Mouse (Mus musculus) adrenal gland, postnatal 14 days (tissue): ENCODE measurements around the gene Fxyd7. TPM values are rescaled to one million over a fixed set of nuclear protein-coding genes. Genes with fewer than 3 reads are reported as not detected.

Source experiments
- DNase-seq: peaks from one replicate; pipeline ENCODE4 v3.0.0; 2021; ENCODE audit warnings: mixed read lengths
- long read RNA-seq, 2 experiments: library from polyadenylated mRNA; stranded (forward); transcript quantifications; one replicate each; pipeline ENCODE4 v2.0.0; 2021
- total RNA-seq: library from RNA; stranded (reverse); gene quantifications from 2 replicates; pipeline ENCODE4 v1.2.3, GENCODE M21; 2021

The Fxyd7 gene
- 3.6 and 10.7 TPM in 2 replicates for total RNA-seq
- long read RNA-seq, experiment 1, partial matches to known transcripts: 0 of 1 reads
- long read RNA-seq, experiment 1, other reads (novel, unspliced or antisense): 0 of 1 reads
- long read RNA-seq, experiment 2, partial matches to known transcripts: 1 of 3 reads
- long read RNA-seq, experiment 2, other reads (novel, unspliced or antisense): 0 of 3 reads

DNA sequence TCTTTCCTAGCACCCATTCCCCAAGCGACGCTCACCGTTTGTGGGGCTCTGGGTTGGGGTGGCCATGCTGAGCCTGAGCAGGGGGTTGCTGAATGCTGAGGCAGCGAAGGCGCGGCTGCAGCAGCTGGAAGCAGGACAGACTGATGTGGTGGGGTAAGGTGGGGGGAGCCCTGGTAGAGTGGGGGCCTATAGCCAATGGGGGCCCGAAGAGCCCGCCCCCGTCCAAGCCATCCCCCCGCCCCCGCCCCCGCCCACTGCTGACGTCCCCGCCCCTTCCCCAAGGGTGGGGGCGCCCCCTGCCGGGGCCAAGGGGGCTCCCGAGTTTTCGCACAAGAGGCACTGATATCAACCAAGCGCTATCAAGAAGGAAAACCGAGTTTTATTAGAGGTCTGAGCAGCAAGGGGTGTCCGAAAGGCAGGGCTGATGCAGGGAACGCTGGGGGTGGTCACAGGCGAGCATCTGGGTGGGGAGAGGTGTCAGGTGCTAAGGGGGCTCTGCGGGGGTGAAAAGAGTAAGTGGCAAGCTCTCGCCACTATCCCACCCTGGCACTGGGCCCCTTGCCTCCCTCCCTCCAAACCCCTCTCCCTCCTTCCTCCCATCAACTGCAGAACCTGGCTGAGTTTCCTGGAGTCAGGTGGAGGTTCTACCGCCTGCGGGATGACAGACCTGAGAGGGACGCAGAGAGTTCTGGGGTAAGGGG lies at the start of gene Fxyd7:
Fxyd7 (minus strand) TSS at position 147 of the 701 bp plus-strand sequence.
- DNase-seq: no peak

DNA sequence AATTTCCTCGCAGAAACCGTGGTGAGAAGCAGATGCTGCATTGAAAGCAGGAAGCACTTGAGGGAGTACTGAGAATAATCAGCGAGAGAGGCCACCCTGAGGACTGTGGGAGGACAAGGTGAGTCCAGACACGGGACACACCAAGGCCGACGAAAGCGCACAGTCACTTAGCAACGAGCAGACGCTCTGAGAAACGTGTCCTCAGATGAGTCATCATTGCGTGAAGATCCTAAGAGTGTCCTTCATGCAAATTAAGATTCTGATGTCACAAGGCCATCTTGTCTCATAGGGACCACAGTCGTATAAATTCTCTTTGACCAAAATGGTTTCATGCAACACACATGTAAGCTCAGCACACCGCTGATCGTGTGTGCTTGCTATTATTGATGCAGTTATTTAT lies 49.5 kb upstream of the Fxyd7 start:
- peak; percentile 78 for DNase-seq

DNA sequence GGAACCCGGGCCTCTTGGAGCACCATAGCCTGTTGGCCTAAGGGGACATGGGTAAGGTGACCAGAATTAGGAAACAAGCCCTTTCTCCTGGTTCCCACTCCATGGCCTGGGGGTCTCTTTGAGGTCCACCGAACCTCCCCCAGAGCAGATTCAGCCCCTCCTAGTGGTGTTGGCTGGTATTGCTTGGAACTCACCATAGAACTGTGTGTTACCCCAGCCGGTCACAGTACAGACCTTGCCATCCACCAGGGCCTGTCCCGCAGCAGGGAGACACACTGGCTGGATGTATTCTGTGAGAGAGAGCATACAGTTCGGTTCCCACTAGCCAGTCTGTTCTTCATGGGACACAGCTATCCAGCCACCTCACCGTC lies 48.3 kb upstream of the Fxyd7 start:
- DNase-seq: peak; percentile 33

DNA sequence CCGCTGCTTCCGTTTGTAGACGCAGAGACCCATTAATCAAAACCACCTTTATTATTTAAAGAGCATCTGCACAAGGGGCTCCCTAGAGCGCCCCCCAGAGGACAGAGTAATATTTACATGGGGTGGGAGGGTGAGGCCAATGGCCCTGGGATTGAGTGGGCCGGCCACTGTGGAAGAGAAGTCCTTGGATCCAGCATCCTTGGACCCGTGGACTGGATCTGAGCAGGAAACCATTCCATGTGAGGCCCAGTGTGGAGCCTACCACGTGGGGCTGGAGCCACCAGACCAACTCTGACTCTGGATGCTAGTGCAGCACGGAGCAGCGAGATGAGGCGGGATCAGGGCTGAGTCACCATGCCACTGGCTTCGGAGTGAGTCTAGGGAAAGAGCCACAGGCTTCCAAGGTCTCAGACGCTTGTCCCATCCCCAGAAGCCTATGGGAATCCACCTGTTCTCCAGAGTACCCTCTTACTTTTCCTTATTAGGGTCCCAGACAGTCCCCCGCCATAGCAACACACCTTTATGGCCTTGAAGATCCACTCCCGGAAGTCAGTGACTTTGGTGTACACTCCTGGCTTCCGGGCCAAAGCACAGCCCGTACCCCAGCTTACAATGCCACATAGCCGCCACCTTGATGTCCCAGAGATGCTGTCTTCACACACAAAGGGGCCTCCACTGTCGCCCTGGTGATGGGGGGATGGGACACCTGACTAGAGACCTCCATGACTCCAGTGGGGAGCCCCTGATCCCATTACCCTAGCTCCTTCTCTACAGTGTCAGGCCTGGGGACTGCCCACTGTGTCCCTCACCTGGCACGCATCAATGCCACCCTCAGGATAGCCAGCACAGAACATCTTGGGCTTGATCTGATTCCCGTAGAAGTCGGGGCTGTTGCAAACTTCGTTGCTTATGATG lies 47.7 kb upstream of the Fxyd7 start:
- DNase-seq: peak; percentile 77

DNA sequence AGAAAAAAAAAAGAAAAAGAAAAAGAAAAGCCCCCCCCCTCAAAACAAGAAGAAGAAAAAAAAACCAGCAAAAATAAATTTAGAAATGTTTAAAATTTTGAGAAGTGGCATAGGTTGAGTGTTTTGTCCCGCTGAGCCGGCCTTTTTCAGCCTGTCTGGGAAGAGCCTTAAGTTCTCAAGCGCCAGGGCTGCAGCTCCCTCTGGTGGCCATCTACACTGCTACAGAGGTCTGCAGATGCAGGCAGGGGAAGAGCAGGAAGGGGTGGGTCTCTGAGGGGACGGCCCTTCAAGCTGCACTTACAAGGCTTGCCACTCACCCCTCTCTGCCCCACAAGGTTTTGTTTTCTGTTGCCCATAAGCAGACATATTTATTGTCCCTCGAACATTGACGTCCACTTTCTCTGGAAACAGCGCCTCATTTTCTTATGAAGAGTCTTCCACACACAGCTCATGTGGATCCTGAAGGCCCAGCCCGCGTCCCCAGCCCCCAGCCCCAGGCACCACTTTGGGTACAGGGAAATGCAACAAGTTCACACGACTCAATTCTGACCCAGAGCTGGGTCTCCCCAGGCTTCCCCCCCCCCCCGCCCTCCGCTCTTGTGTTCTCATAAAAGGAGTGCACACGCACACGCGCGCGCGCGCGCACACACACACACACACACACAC lies 46.4 kb upstream of the Fxyd7 start:
- peak; percentile 95 for DNase-seq

DNA sequence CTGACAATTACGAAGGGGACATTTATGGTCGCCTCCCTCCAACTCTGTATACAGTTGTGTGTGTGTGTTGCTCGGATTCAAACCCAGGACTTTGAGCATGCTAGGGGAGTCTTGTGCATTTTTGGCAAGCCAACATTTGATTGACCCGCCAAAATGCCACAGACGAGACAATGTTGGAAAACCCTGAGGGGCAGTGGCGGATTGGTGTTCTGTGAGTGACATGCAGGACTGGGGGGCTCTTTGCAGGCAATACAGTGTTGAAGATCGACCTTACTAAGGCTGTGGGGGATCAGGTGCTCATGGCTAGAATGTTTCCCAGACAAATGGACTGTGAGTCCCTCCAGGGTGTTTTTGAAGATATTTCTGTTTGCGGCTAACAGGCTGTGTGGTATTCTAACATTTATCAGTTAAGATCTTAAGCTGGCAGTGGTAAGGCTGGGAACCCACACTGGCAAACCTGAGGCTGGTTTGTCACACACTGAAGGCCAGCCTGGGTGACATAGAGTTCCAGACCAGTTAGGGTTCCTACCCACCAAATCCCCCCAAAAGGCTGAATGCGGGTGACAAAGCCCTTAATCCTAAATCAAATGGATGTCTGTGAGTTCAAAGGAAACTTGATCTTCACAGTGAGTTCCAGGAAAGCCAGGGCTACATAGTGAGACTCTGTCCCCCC lies 45.8 kb upstream of the Fxyd7 start:
- no peak for DNase-seq

DNA sequence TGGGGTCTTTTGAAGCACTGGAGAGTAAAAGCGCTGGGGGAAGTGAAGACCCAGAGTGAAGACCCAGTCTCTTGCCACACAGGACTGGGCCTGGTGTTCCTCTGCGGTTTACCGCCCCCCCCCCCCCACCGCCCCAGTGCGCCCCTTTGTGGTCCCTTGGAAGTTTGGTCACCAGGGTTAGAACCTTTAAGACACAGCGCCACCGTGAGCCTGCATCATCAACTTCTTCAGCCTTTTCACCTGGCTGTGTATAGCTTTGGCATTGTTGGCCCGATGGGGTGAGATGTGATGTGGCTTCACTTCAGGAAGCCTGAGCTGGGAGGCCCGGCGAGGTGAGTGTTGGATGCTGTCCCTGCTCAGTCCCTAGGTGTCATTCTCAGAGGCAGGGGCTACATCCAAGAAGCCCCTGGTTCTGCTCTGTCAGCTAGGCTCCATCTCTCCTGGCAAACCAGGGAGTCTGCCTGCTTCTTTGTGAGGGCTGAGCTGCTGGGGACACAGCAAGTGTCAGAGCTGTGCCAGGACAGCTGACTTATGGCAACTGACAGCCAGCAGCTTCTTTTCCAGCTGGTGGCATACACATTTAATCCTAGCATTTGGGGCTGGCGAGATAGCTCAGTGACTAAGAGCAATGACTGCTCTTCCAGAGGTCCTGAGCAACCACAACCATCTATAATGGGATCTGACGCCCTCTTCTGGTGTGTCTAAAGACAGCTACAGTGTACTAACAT lies 43.7 kb upstream of the Fxyd7 start:
- DNase-seq: no peak

DNA sequence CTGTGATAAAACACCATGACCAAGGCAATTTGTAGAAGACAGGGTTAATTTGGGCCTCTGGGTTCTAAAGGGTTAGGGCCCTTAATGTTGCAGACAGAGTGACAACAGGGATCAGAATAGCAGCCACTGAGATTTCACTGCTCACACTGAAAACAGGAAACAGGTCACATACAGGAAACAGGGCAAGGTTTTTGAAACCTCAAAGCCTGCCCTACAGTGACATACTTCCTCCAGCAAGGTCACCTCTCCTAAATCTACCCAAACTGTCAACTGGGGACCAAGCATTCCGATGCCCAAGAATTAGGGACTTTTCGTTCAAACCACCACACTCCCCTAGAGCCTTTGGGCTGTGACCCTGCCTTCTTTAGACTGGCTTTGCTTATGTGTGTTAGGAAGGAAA lies 38.5 kb upstream of the Fxyd7 start:
- no peak for DNase-seq

DNA sequence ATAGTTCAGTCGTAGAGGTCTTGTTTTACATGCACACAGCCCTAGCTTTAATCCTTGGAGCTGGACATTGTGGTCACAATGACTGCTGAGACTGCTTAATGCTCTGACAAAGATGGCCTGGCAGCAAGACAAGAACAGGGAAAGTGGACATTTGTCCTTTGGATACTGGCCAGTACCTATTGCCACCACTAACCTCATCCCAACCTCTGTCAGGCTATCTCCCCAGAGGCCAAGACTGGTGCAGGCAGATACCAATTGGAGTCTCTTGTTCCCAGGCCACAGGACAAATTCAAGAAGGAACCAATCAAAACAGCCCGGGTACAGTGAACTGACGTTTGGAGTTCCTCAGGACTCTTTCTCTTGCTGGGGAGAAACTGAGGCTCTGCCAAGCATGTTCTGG lies 36.9 kb upstream of the Fxyd7 start:
- DNase-seq: peak; percentile 53

DNA sequence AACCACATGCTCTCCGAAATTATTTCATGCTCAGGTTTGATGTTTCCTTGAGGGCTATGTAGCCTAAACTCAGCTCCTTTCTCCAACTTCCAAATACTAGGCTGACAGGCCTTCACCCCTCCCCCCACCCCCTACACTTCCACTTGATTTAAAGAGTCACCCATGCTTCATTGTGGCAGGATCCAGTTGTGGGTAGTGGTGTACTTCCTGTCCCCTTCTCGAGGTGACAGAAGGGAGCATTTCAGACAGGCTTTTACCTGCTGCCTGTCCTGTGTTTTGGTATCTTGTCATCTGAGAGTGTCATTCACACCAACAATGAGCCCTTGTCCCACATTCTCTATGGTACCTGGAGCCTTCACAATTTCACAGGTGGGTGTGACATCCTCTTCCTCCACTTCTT lies 36.0 kb upstream of the Fxyd7 start:
- DNase-seq: no peak

DNA sequence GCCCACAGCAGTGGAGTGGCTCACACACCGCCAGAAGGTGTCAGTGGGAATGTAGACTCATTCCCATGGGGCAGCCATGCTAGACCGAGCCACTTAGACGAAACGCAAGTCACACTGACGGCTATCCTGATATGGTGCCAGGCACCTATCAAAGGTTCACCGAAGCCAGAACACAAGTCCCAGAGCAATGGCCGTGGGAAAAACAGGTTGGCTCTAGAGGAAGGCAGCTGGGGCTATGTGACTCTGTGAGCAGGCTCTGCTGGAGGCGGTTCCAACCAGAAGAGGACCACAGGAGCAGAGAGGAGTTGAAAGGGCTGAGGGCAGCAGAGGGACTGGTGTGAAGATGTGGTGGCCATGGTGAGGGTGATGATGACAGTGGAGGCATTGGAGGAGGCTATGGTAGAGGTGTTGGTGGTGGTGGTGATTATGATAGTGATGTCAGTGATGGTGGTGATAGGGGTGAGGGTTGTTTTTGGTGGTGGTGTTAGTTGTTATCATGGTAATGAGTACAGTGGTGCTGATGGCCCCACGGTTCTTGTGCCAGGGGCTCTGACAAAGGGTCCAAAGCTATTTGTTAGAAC lies 35.0 kb upstream of the Fxyd7 start:
- no peak for DNase-seq

DNA sequence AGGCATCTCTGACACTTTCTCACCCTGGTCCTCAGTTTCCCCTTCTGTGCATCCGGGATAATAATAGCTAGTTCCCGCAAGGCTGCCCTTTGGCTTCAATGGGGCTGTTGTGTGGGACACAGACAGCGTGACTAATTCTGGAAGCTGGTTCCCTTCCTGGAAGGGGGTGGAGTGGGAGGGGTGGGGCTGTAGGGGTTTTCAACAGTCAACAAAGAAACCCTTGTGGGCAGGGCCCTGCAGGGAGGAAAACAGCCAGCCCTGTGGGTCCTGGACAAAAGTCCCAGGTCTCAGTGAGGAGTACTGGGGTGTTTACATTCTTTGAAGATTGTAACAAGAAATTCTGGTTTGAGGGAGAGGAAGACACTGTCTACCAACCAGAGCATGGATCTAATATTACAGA lies 33.9 kb upstream of the Fxyd7 start:
- DNase-seq: peak; percentile 39

DNA sequence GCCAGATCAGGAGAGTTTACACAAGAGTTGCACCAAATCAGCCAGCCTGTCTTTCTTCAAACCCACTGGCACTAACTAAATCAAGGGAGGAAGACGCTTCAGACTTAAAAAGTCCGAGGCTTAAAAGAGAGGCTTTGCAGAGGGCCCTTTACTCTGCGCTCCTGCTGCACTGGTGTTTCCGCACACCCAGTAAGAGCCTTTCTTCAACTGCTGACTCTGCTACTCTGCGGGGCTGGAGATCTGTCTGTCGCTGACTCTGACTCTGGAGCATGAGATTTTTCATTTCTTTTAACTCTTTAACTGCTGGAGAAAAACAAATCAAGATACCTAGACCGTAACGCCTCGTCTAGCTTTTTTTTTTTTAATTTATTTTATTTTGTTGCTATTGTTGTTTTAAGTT lies 32.9 kb upstream of the Fxyd7 start:
- no peak for DNase-seq

DNA sequence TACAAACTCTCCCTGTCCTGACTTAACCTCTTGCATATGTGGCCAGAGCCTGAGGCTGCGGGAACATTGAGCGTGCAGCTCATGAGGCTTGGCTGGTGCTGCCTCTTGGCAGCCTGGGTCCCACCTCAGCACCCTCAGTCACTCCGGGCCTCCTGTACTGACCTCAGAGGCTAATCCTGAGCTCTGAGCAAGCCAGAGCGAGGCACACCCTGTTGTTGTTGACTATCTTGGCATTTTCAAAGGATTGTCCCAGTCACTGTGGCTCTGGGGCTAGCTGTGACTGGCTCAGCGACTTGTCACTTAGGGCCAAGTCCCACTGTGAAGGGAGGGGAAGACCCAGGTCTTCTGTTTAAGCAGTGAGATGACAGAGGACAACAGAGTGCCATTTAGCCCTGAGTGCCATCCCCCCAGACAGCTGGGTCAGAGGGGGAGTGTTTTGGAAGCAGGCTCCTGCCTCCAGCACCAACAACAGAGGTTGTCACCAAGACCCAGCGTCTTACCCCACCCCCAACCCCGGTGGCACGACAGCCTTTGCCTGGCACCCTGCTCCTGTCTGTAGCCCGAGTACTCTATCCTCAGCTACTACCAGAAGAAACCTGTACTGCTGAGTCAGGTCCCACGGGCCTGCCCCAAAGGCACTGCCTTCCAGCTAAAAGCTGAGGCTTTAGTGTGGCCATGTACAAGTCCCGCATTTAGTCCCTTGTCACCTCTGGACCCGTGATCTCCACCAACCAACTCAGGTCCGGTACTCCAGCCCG lies 31.7 kb upstream of the Fxyd7 start:
- DNase-seq: peak; percentile 72

DNA sequence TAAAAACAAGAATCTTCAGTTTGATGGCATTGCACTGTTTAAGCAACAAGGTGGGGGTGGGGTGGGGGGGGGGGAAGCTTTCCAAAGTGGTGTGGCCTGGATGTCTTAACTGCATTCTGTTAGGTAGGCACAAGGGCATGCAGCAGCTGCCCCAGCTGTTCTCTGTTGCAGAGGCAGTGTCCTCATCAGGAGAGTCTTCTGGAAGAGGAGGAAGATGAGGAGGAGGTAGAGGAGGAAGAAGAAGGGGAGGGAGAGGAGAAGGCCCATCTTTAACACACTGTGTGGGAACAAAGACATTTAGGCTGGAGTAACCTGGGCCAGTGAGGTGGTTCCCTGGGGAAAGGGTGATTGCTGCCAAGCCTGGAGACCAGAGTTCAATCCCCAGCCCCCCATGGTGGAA lies 30.8 kb upstream of the Fxyd7 start:
- DNase-seq: no peak

DNA sequence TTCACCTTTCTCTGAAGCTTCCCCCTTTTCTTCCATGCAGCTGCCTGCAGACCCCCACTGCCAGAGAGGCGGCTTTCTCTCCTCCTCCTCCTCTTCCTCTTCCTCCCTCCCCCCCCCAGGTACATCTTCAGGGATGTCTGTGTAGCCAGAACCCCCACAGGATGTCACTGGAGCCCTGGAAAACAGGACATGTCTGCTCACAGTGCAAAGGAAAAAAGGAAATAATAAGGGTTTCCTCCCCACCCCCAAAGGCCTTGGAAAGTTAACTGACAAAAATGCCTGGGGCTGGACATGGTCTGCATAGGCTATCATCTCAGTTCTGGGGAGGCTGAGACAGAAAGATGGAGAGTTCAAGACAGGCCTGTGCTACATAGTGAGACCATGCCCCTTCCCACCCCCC lies 29.8 kb upstream of the Fxyd7 start:
- DNase-seq: no peak

DNA sequence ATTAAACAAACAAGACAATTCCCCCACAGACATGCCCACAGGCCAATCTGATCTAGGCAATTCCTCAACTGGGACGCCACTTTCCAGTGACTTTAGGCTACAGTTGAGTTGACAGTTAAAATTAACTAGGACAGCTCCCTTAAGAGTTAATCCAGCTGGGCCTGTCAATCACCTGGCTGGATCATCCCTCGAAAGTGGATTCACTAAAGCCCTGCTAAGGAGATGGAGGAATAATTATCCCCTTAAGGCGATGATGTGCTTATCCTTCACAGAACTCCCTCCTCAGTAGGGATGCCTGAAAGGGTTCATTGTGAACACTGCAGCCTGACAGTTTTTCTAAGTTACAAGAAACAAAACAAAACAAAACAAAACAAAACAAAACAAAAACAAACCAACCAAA lies 29.3 kb upstream of the Fxyd7 start:
- DNase-seq: no peak

DNA sequence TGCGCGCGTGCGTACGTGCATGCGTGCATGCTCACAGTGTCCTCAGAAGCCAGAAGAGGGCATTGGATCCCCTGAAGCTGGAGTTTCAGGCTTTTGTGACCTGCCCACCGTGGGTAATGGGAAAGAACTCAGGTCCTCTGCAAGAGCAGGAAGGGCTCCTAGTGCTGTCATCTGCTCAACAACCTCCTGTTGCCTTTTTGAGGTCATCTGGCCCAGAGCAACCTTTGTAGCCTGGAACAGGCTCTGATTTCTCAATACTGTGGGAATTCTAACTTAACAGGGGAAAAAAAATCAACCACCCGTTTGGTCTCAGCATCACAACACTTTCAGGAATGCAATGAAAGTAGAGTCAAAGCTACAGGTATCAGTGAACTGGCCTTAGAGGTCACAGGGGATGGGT lies 28.4 kb upstream of the Fxyd7 start:
- no peak for DNase-seq

DNA sequence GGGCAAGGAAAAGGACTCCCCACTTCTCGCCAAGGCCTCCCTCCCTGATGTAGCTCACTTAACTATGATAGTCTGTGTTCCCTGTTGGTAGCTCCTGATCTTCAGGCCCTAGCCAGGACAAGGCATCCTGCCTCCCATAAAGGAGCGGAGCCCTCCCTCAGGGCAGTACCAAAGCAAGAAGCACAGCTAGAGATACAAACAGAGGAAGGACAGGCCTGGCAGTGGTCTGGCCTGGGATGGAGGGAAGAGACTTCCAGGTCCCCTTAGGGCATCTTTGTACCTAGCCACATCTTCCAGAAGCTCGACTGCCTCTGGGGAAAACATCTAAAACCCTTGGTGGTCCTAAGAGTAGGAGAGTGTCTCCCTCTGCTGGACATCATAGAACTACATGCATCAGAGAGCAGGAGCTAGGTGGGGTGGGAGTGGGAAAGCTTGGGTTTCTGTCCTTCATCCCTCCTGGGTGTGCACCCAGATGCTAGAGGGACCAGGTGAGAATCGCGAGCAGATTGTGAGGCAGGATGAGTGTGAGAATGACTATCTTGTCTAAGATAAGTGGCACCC lies 26.7 kb upstream of the Fxyd7 start:
- peak; percentile 61 for DNase-seq

DNA sequence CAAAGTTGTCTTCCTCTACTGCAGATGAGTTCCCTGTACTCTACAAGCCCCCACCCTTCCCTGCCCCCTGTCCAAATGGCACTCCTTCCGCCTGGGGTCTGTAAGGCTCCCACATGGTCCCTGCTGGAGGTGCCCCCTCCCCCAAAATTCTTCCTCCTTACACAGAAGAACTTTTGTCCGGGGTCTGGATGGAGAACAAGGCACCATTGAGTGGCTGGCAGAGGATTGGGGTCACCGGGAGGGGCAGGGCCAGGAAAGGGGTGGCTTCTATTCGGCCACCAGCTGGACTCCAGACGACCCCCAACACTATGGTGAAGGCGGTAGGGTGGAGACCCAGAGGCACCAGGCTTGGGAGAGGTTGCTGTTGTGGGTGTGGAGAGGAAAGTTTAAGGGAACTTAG lies 26.2 kb upstream of the Fxyd7 start:
- DNase-seq: no peak
